Mouse (Mus musculus): ENCODE results near the gene Il17c. TPM values are rescaled to one million over a fixed set of nuclear protein-coding genes. Genes with fewer than 3 reads are reported as not detected.

Gene Il17c
- polyA plus RNA-seq, 1 experiment from 2014 or later, result not detected

DNA sequence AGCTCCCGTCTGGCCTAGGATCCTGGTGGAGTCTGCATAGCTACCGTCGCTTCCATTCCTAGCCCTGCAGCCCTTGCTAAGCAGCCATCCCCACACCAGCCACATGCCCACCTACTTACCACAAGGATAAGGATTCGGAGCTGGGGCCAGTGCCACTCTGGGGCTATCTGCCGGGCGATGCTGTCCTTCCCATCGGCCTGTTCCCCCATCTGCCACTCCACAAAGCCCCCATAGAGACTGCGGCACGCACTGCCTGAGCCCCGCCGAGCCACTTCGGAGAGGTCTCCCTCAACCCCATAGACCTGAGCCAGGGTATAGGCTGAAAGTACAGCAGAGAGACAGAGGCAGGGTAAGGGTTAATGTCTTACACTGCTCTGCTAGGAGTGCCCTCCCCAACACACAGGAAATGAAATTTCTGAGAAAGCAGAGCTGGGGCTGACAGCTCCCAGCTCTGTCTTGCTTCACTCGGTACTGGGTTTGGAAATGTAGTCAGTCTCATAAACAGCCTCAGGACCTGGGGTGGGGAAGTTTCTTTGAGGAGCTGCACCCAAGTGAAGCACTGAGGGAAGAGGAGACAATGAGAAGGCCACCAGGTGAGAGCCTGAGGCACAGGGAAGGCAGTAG is 16.0 kb downstream of the Il17c start:
- H3K27me3 ChIP-seq (ENCODE audit: control insufficient read depth, insufficient read depth, low read length), result no peaks in the 10 kb centered on the region
- no peak overlapping the region for H3K9ac ChIP-seq (ENCODE audit: low read length)
- 87% methylated on average over 13 of the region's 13 CpGs for WGBS
- H3K9me3 ChIP-seq (ENCODE audit: control insufficient read depth, low read length), result 0 out of 2 replicates have a peak, but pooled peaks cover 3% of the 10 kb centered on the region
- peaks cover 38% of the 10 kb centered on the region for H3K36me3 ChIP-seq (ENCODE audit: control insufficient read depth, insufficient read depth, low read length)
- peaks cover 11 to 22% of the 10 kb centered on the region in 2 experiments for H3K4me1 ChIP-seq (ENCODE audit: control insufficient read depth in 2 of 2, insufficient read depth in 2 of 2, low read length in 2 of 2)
- H3K4me3 ChIP-seq (ENCODE audit: control insufficient read depth in 1 of 2, insufficient read depth in 1 of 2, low read depth in 1 of 2, low read length in 2 of 2), result no peak overlapping the region
- H3K4me2 ChIP-seq (ENCODE audit: low read length), result peak overlapping the region; percentile 23; the same call in 1 of the 2 replicates
- ATAC-seq (ENCODE audit: insufficient number of reproducible peaks, insufficient read depth, low FRiP score, low read depth), result no peak
- peak overlapping the region; percentile 46 to 47; a peak in 2 of 4 replicates for H3K27ac ChIP-seq (replicated peaks in 1 of 2; ENCODE audit: control insufficient read depth in 1 of 2, insufficient read depth in 1 of 2, low read depth in 2 of 2, low read length in 2 of 2)

DNA sequence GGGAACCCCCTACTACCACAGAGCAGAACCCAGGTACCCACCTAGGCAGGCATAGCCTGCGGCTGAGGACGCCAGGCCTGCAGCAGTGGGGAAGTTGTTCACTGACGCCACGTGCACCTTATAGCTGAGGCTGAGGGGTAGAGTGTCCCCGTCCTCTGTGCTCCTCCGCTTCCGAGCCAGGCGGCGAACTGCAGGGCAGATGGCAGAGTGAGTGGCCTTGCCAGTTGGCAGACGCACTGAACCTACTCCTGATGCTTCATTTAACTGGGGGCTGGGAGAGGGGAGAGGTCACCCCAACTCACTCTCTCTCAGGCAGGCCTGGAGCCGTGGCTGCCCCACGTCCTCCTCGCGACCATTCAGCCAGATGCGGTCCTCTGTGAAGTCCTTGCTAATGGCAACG is 17.5 kb downstream of the Il17c start:
- H3K4me3 ChIP-seq (ENCODE audit: control insufficient read depth in 1 of 2, insufficient read depth in 1 of 2, low read depth in 1 of 2, low read length in 2 of 2), result no peak overlapping the region
- no peak for ATAC-seq (ENCODE audit: insufficient number of reproducible peaks, insufficient read depth, low FRiP score, low read depth)
- WGBS, result 95% methylated on average over 16 of the region's 16 CpGs
- no peak overlapping the region for H3K27ac ChIP-seq (replicated peaks in 1 of 2; ENCODE audit: control insufficient read depth in 1 of 2, insufficient read depth in 1 of 2, low read depth in 2 of 2, low read length in 2 of 2)
- H3K4me2 ChIP-seq (ENCODE audit: low read length), result no peak overlapping the region
- peaks cover 8 to 16% of the 10 kb centered on the region in 2 experiments for H3K4me1 ChIP-seq (ENCODE audit: control insufficient read depth in 2 of 2, insufficient read depth in 2 of 2, low read length in 2 of 2)
- no peaks in the 10 kb centered on the region for H3K27me3 ChIP-seq (ENCODE audit: control insufficient read depth, insufficient read depth, low read length)
- H3K9me3 ChIP-seq (ENCODE audit: control insufficient read depth, low read length), result 0 out of 2 replicates have a peak, but pooled peaks cover 3% of the 10 kb centered on the region
- H3K36me3 ChIP-seq (ENCODE audit: control insufficient read depth, insufficient read depth, low read length), result peaks cover 33% of the 10 kb centered on the region
- H3K9ac ChIP-seq (ENCODE audit: low read length), result no peak overlapping the region

DNA sequence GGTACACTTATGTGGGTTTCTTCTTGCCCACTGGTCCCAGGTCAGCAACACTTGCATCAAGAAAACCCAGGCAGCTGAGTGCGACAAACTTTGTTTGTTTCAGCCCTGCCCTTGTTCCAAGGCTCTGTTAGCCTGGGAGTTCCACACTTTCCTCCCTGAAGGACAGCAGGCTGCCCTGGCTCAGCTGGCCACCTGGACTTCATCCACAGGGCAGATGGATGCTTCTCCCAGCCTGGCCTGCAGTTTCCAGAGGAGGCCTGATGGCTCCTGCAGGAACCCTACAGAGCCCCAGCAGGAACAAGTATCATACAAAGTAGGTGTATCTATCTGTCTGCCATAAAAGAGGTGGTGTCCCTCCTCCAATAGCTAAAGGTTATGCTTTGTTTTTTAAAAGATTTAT is 19.5 kb downstream of the Il17c start:
- H3K36me3 ChIP-seq (ENCODE audit: control insufficient read depth, insufficient read depth, low read length), result peaks cover 18% of the 10 kb centered on the region
- H3K4me1 ChIP-seq (ENCODE audit: control insufficient read depth in 2 of 2, insufficient read depth in 2 of 2, low read length in 2 of 2), result peaks cover 18 to 32% of the 10 kb centered on the region in 2 experiments
- H3K9ac ChIP-seq (ENCODE audit: low read length), result no peak overlapping the region
- no peak overlapping the region for H3K4me2 ChIP-seq (ENCODE audit: low read length)
- WGBS, result 89% methylated on average over 1 of the region's 1 CpGs
- no peak for ATAC-seq (ENCODE audit: insufficient number of reproducible peaks, insufficient read depth, low FRiP score, low read depth)
- no peaks in the 10 kb centered on the region for H3K27me3 ChIP-seq (ENCODE audit: control insufficient read depth, insufficient read depth, low read length)
- H3K9me3 ChIP-seq (ENCODE audit: control insufficient read depth, low read length), result no peaks in the 10 kb centered on the region
- no peak overlapping the region for H3K4me3 ChIP-seq (ENCODE audit: control insufficient read depth in 1 of 2, insufficient read depth in 1 of 2, low read depth in 1 of 2, low read length in 2 of 2)
- H3K27ac ChIP-seq (replicated peaks in 1 of 2; ENCODE audit: control insufficient read depth in 1 of 2, insufficient read depth in 1 of 2, low read depth in 2 of 2, low read length in 2 of 2), result no peak overlapping the region

DNA sequence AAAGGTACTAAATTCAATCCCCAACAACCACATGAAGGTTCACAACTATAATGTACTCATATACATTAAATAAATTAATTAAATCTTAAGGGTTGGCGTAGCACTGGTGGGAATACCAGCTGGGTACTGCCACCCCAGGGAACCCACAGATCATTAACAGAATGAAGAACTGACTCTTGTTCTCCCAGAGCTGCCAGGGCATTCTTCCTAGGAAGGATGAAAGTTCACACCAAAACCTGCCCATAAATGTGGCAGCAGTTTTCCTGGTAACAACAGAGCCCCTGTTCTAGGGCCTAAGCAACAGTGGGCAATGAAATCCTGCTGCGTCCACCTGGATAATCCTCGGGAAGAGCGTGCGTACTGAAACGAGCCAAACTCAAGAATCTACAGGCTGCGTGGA is 20.5 kb downstream of the Il17c start:
- peak overlapping the region in 1 of 2 experiments; percentile 99; a peak in 1 of 4 replicates for H3K27ac ChIP-seq (replicated peaks in 1 of 2; ENCODE audit: control insufficient read depth in 1 of 2, insufficient read depth in 1 of 2, low read depth in 2 of 2, low read length in 2 of 2)
- H3K4me1 ChIP-seq (ENCODE audit: control insufficient read depth in 2 of 2, insufficient read depth in 2 of 2, low read length in 2 of 2), result peaks cover 18 to 32% of the 10 kb centered on the region in 2 experiments
- peaks cover 13% of the 10 kb centered on the region; the same call in 1 of the 2 replicates for H3K36me3 ChIP-seq (ENCODE audit: control insufficient read depth, insufficient read depth, low read length)
- H3K4me2 ChIP-seq (ENCODE audit: low read length), result peak overlapping the region; percentile 92
- 27% methylated on average over 7 of the region's 7 CpGs for WGBS
- H3K9me3 ChIP-seq (ENCODE audit: control insufficient read depth, low read length), result no peaks in the 10 kb centered on the region
- peak overlapping the region; percentile 57 to 74 for H3K4me3 ChIP-seq (ENCODE audit: control insufficient read depth in 1 of 2, insufficient read depth in 1 of 2, low read depth in 1 of 2, low read length in 2 of 2)
- H3K27me3 ChIP-seq (ENCODE audit: control insufficient read depth, insufficient read depth, low read length), result no peaks in the 10 kb centered on the region
- peak overlapping the region; percentile 81 for H3K9ac ChIP-seq (ENCODE audit: low read length)
- no peak for ATAC-seq (ENCODE audit: insufficient number of reproducible peaks, insufficient read depth, low FRiP score, low read depth)

DNA sequence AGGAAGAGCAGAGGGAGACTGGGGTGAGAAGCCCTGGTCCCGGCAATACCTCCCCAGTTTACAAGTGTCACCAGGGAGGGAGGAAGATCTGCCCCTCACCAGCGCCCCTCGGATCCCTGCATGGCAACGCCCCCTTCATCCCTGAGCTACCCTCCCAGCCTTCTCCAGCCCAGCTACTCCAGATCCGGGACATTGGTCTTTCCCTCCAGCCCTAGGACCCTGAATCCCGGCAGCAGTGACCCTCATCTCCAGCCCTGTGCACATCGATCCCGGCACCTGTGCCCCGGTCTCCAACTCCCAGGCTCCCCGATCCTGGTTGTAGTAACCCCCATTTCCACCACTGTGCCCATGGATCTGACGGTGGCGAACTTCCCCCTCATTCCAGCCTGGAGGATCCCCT is 21.0 kb downstream of the Il17c start:
- peak overlapping the region; percentile 81 for H3K9ac ChIP-seq (ENCODE audit: low read length)
- no peak for ATAC-seq (ENCODE audit: insufficient number of reproducible peaks, insufficient read depth, low FRiP score, low read depth)
- peak overlapping the region; percentile 57 to 74 for H3K4me3 ChIP-seq (ENCODE audit: control insufficient read depth in 1 of 2, insufficient read depth in 1 of 2, low read depth in 1 of 2, low read length in 2 of 2)
- H3K27ac ChIP-seq (replicated peaks in 1 of 2; ENCODE audit: control insufficient read depth in 1 of 2, insufficient read depth in 1 of 2, low read depth in 2 of 2, low read length in 2 of 2), result peak overlapping the region; percentile 45 to 99; a peak in 3 of 4 replicates
- peak overlapping the region; percentile 92 for H3K4me2 ChIP-seq (ENCODE audit: low read length)
- H3K27me3 ChIP-seq (ENCODE audit: control insufficient read depth, insufficient read depth, low read length), result no peaks in the 10 kb centered on the region
- H3K9me3 ChIP-seq (ENCODE audit: control insufficient read depth, low read length), result no peaks in the 10 kb centered on the region
- H3K4me1 ChIP-seq (ENCODE audit: control insufficient read depth in 2 of 2, insufficient read depth in 2 of 2, low read length in 2 of 2), result peaks cover 18 to 29% of the 10 kb centered on the region in 2 experiments
- H3K36me3 ChIP-seq (ENCODE audit: control insufficient read depth, insufficient read depth, low read length), result peaks cover 13% of the 10 kb centered on the region; the same call in 1 of the 2 replicates
- 1% methylated on average over 11 of the region's 12 CpGs for WGBS

DNA sequence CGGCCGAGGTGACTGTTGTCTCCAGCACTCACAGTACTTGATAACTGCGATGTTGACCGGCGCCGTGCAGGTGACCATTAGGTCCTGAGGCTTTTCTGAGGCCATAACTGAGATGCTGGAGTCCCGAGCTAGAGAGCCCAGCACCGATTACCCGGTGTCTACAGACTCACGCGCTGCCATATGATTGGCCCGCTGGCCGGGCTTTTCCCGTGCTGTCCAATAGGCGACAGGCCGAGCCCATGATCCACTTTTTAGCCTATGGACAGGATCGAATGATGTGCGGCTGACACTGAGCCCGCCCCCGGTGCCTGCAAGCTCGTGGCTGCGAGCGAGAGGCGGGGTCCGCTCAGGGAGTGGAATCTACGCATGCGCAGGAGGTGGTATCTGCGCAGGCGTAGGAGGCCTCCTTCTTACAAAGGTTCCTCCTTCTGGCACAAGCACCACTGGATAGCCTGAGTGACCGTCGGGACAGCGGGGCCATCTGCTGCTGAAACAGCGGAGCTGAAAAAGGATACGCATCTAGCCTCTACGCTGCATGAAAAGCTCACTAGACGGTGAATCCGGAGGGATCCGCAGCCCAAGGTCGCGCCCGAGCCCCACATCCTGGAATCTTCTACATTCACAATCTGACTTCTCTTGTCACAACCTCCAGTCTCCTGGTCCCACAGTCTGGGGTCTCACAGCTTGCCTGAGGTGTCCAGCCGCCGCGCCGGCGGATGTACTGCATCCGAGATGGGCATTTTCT is 21.6 kb downstream of the Il17c start, which contains the start of gene Mvd:
Gene Mvd, minus strand, starts transcription at position 161 of the 745 bp plus-strand sequence.
- Histone ChIP-seq H3K4me1 (ENCODE audit: control insufficient read depth in 2 of 2, insufficient read depth in 2 of 2, low read length in 2 of 2) (peaks cover 14 to 22% of the 10 kb centered on the region in 2 experiments), H3K4me3 (ENCODE audit: control insufficient read depth in 1 of 2, insufficient read depth in 1 of 2, low read depth in 1 of 2, low read length in 2 of 2) (peak within 1 kb of the TSS; percentile 57 to 74), H3K9me3 (ENCODE audit: control insufficient read depth, low read length) (no peaks in the 10 kb centered on the region), H3K27ac (replicated peaks in 1 of 2; ENCODE audit: control insufficient read depth in 1 of 2, insufficient read depth in 1 of 2, low read depth in 2 of 2, low read length in 2 of 2) (peak within 1 kb of the TSS; percentile 82 to 99), H3K36me3 (ENCODE audit: control insufficient read depth, insufficient read depth, low read length) (peaks cover 11% of the 10 kb centered on the region; the same call in 1 of the 2 replicates), H3K9ac (ENCODE audit: low read length) (peak within 1 kb of the TSS; percentile 88), H3K27me3 (ENCODE audit: control insufficient read depth, insufficient read depth, low read length) (no peaks in the 10 kb centered on the region), H3K4me2 (ENCODE audit: low read length) (peak within 1 kb of the TSS; percentile 92)
- WGBS, result under 1% methylated on average over 47 of the region's 47 CpGs
- ATAC-seq (ENCODE audit: insufficient number of reproducible peaks, insufficient read depth, low FRiP score, low read depth), result peak; percentile 94

DNA sequence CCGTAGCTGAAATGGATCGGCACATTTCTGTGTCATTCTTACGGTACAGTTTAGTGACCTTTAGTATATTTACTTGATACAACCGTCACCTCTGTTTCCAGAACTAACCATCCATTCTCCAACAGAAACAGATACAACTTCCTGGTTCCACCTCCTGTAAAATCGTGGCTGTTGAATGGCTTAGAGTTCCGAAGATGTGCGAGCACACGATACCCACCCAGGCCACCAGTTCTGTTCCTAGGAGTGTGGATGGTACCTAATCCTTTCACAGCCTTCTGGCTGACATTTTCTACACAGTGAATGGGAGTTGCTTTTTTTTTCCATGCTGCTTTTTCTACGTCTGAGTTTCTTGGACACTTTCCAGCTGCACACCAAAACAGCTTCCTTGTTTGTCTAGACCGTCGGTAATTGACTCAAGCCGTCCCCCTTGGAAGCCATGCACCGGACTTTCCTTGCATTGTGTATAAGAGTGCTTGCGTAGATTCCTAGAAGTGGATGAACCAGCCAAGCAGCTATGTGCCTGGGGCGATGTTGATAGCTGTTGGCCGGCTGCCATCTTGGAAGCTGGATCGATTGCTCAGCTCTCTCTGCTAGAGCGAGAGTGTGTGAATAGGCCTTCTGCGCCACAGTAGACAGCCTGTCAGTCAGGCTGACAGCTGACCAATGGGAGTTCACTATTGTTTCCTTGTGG is 22.4 kb downstream of the Il17c start:
- 3% methylated on average over 19 of the region's 19 CpGs for WGBS
- ATAC-seq (ENCODE audit: insufficient number of reproducible peaks, insufficient read depth, low FRiP score, low read depth), result peak; percentile 42
- H3K4me3 ChIP-seq (ENCODE audit: control insufficient read depth in 1 of 2, insufficient read depth in 1 of 2, low read depth in 1 of 2, low read length in 2 of 2), result peak overlapping the region; percentile 52 to 57
- peak overlapping the region; percentile 92 for H3K4me2 ChIP-seq (ENCODE audit: low read length)
- H3K9ac ChIP-seq (ENCODE audit: low read length), result peak overlapping the region; percentile 88
- H3K36me3 ChIP-seq (ENCODE audit: control insufficient read depth, insufficient read depth, low read length), result peaks cover 6% of the 10 kb centered on the region; the same call in 1 of the 2 replicates
- peaks cover 12 to 22% of the 10 kb centered on the region in 2 experiments for H3K4me1 ChIP-seq (ENCODE audit: control insufficient read depth in 2 of 2, insufficient read depth in 2 of 2, low read length in 2 of 2)
- H3K9me3 ChIP-seq (ENCODE audit: control insufficient read depth, low read length), result no peaks in the 10 kb centered on the region
- H3K27ac ChIP-seq (replicated peaks in 1 of 2; ENCODE audit: control insufficient read depth in 1 of 2, insufficient read depth in 1 of 2, low read depth in 2 of 2, low read length in 2 of 2), result peak overlapping the region; percentile 82 to 99
- H3K27me3 ChIP-seq (ENCODE audit: control insufficient read depth, insufficient read depth, low read length), result no peaks in the 10 kb centered on the region
